Mouse (Mus musculus) kidney, postnatal 36 days (tissue): ENCODE data around the gene Lrp4.

Experiments used
- DNase-seq, 2 experiments: peaks; one replicate each; pipeline ENCODE4 v3.0.0; 2021 to 2022; ENCODE audit warnings: mixed read lengths in 2 of 2

Gene Lrp4

DNA sequence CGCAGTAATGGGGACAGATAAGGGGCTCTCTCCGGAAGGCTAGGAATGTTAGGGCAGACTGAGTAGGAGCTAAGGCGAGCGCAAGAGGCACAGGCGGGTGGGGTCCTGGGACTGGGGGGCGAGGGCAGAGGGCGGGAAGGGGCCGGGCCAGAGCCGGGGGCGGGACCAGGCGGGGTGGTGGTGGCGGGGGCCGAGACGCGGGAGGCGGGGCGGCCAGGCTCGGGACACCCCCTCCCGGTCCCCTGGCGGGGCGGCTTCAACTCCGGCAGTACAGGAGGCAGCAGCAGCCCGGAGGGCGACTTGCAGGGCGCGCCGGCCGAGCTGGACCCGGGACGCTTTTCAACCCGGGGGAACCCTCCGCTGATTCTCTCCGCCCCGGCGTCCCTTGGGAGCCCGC, at the start of gene Lrp4:
Lrp4 (plus strand) TSS at position 253 of the 397 bp plus-strand sequence.
- peak; percentile 76 to 85 for DNase-seq

DNA sequence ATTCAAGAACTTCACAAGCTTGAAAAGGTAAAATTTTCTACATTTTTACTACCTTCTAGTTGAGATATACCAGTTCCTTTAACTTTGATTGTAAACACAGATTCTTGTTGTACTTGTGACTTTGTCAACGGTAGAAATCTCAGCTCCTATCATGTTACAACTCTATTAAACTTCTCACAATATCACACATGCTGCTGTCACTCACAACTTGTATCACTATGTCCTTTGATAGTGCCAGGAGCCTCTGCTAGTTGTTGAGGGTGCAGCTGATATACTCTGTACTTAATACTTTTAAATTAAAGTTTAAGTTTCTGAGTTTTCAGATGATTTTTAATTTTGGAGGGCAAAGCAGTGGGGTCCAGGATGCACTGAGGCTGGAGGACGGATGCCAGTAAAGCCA, 49.3 kb upstream of the Lrp4 start:
- DNase-seq, result no peak

DNA sequence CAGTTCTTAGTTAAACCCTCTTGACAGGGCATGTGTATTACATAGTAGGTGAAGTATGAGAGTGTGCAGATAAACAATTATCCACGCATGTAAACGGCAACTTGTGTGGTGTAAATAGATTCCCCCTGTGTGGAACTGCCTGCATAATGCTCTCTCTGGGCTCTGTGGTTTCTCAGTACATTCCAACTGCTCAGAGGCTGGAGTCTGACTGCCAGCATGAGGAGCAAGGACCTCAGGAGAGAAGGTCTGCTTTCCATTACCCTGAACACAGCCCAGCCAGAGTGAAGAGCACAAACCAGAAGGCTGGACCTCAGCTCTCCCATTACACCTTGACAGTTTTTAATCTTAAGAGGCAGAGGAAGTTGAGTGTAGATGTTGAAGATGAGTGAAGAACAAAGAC, 45.8 kb upstream of the Lrp4 start:
- no peak for DNase-seq

DNA sequence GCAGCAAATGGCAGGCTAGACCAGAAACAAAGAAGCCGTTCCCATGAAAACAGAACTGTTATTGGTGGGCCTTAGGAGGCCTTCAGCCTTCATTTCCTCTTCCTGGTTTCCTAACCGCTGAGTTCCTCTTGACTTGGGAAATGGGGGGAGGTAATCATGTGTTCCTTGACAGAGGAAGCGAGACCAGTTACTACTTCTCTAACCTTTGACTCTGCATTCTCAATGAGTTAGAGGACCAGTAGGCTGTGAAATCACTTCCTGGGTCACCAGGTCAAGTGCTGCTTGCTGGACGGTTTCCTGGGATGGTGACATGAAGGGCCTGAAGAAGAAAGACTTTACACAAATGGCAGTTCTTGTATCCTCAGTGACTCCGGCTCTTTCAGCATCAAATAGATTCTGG, 45.0 kb upstream of the Lrp4 start:
- peak; percentile 45 to 47 for DNase-seq

DNA sequence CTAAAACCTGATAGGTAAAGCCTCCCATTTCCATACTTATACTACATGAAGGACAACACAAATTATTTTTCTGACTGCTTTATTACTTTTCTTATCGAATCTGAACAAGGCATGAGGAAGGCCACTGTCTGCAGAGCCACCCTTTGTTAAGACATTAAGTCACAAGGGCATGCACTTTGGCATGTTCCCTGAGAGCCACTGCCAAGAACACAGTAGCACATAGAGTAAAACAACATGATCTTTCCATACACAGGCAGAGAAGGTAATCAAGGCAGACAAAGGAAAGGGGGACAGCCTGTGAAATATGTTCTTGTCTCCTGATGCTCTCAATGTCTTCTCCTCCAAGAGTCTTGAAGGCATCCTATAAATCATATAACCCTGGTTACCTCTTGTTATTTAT, 43.5 kb upstream of the Lrp4 start:
- peak in 1 of 2 experiments; percentile 38 for DNase-seq

DNA sequence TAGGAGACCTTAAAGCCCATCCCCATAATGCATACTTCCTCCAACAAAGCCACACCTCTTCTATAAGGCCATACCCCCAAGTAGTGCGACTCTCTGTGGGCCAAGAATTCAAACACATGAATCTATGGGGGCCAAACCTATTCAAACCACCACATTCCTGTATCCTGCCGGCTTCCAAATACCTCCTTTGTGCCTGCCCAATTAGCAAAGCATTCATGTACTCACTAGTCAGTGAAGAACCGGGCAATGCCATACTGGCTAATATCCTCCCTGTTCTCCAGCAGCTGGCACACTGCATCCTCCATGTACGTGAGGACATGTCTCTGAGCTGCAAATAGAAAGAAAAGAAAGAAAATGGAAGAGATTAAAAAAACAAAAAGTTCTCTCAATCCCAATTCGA, 35.7 kb upstream of the Lrp4 start:
- DNase-seq, result no peak

DNA sequence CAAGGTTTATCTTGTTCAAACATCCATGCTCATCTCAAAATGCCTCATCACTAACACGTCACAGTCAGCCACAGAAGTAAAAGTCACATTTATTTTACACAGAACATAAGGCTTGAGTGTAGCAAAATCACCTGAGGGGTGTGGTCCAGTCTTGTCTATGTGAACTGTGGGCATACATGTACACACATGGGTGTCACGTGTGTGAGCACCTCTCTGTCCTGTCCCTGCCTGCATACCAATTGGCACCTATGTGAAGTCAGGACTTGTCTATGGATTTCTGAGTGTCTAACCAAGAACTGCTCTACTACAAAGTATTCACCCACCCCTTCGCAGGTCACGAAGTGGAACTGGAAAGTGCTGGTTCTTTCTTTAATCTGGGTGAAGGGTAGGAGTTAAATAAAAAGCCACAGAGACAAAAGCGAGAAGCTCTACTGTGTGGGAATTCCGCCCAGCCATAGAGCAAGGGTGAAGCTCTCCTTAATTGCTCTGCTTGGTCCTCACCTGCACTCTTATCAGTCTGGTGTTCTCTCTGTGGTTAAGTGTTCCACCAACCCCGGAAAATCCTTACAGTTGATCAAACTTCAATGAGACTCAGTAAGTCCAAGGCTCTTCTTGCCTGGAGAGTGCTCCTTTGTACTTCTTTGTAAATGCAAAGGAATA, 33.1 kb upstream of the Lrp4 start:
- no peak for DNase-seq

DNA sequence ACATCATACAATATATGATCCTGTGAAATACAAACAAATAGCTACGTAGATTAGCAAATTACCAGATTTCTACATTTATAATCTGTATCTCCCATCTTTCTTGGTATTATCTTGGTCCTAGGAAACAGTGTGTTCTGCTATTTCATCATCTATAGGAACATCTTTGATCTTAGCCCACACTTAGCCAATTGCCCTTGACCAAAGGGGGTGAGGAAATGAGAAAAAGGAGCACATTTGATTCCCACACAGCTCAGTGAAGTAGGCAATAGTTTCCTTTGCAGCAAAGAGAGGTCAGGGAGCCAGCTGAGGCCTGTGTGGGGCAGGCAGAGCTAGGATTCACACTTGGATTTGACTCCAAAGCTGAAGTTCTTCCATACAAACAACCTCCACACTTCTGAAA, 31.0 kb upstream of the Lrp4 start:
- no peak for DNase-seq

DNA sequence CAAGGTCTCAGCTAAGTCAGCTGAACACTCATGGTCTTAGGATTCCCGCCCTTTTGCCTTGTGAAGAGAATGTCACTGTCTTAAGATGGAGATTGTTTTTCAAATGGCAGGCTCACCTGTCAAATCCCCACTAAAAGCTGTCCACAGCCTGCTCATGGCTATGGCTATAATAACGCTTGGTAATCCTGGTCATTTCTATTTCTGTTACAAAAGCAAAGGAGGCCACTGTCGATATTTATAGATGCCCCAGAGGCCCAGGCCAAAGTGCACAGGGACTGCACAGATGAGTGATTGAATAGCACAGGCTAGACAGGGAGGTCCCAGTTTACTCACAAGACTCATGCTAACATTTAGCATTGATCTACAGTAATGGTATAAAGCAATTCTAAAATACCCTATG, 28.2 kb upstream of the Lrp4 start:
- no peak for DNase-seq

DNA sequence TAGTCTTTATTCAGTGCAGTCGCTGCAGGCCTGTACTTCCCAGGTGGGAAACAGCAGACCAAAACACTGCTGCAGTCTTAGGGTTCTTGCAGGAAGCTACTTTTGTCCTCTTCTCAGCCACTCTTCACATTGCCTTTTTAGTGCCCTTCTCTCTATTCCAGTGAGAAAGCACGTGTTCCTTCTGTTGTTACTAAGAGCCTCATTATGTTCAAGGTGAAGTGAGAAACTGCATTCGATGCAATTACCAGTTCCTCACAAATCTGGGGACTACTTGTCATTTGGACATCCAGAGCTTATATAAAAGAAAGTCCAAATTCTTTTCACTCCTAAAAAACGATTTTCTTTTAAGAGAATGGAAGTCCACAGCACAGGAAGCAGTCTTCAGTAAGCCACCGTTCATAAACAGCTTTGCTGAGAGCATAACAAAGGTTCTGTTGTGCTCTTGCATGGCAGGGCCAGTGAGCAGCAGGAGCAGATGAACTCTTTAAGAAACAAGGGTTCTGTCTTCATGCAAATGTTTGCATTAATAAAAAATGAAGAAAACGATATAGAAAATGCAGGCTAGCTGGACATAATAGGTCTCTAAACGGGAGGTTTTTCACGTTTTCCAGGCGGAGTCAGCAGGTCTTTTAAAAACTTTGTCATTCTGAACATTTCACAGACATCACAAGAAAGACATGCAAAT, 27.3 kb upstream of the Lrp4 start:
- no peak for DNase-seq

DNA sequence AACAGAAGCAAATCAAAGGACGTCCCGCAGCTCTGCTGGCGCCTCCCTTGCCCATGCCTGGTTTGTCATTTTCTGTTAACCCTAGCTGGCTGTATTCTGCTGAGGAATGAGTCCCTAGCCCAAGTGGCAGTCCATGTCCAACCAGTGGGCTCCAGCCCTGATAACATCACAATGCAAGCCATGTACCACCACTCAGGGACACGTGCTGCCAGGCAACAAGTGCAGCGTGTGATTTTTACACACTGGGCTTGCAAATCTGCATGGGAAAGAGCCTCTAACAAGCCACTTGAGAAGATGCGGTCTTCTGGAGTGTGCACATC, 26.8 kb upstream of the Lrp4 start:
- DNase-seq, result no peak

DNA sequence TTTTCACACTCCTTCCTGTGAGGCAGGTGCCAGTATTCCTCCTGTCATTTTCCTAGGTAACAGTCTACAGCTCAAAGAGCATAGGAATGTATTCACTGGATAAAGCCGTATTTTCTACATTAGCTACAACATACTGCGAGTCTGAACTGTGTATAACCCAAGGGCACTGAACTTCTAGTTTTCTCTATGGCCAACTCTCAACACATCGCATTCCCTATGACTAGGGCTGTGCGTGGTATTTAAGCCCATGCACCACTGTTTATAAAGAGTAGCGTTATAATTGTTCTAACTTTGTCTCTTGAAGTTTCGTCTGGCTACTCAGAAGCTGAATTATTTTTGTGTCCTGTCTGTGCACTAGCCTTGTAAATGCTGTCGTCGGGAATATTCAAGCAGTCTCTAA, 20.6 kb upstream of the Lrp4 start:
- no peak for DNase-seq

DNA sequence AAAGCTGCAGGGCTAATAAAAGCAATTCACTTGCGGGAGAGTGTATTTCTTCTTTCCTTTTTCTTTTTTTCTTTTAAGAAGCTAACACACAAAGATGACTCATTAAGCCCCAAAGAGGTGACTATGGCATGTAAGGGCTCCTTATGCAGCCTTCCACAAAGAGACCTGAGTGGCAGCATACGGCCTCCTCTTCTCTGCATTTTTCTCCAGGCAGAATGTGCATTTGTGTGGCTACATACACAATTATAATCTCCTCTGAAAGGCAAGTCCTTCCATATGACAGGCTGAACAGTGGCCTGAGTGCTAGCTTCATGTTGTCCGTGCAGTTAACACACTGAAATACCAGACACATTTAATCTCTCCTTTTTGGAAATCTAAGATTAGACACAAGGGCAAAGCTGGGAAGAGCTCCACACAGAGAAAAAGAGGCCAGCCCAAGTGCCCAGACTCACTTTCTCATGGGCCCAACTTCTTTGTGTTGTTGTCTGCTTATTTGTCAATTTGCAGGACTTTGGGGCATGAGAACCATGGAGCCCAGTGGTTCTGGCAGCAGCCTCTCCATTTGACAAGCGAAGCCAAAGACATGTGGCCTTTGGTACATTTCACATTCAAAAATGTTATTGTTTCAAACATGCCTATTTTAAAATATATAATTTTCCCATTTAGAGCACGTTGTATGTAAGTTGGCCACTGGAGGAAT, 20.0 kb upstream of the Lrp4 start:
- no peak for DNase-seq

DNA sequence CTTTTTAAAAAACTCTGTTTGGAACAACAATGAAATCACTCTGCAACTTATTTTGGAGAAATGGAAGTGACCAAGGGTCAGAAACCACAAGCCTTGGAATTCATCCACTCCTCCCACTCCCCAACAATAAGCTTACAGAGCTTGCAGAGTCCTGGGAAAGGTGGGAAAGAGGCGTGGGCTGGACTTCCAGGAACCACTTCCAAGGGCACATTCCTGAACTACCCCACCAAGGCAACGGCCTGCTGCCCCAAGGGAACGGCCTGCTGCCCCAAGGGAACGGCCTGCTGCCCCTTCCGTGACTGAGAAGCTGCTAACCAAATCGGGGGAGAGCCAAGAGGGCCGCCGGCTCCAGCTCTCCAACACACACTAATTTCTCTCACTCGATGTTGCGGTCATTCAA, 18.0 kb upstream of the Lrp4 start:
- DNase-seq, result peak in 1 of 2 experiments; percentile 19

DNA sequence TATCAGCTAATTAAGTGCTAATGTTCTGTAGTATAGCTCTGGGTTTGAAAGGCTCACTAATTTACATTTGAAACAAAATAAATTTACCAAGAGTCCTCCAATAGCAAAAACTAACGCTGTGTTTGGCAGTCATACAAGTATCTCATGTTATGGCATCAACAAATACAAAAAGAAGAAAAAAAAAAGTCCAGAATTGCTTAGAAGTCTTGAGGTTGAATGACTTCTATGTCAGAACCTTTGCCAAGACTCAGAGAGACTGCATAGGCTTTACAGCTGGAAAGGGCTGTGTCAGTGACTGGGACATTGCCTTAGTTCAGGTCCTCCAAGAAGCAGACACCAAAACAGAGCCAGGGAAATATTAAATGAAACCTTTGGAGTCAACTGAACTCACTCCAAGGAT, 17.4 kb upstream of the Lrp4 start:
- DNase-seq, result no peak

DNA sequence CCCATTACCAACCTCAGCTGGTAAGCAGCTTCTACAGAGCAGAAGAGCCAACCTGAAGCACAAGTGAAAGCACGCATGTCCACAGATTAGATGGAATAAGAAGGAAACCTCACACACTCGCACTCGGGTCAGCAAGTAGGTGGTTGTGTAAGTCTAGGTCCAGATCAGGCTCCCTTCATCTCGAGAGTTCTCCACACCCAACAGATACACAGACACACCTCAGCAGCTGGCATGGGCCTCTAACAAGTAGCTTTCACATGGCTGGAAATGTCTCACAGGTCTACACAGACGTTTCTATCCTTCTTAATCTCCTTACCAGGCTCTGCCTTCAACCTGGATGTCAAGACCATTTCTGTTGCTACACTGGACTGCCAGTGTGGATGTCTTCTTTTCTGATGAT, 16.6 kb upstream of the Lrp4 start:
- DNase-seq, result no peak

DNA sequence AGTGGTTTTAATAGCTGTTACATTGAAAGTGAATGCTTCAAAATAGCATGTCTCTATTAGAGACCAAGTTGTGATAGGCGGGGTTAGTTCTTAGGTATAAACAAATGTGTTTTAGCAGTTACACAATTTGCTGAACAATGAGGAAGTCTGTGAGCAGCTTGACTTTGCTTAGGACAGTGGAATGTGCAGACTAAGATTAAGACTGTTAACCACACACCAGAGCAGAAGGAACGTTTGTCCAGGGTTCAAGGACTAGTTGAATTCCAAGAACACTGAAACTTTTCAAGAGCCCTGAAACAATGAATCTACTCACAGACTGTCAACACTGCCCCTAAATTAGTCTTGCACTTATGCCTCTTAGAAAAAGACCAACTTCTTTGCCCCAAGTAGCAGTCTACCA, 15.6 kb upstream of the Lrp4 start:
- no peak for DNase-seq

DNA sequence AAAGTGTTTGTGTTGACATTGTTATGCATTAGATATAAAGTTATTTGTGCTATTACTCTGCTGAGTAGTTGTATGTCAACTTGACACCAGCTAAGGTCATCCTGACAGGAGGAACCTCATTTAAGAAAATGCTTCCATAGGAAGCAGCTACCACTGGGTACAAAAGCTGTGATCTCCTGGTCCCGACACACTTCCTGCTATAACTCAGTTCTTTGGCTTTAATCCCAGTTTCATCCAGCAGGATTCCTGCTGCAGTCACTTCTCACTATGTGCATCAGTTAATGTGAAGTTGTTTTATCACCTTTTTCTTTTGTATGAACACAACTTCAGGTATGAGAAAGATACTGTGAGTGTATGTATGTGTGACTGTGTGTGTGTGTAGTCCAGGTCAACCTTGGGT, 15.1 kb upstream of the Lrp4 start:
- DNase-seq, result no peak

DNA sequence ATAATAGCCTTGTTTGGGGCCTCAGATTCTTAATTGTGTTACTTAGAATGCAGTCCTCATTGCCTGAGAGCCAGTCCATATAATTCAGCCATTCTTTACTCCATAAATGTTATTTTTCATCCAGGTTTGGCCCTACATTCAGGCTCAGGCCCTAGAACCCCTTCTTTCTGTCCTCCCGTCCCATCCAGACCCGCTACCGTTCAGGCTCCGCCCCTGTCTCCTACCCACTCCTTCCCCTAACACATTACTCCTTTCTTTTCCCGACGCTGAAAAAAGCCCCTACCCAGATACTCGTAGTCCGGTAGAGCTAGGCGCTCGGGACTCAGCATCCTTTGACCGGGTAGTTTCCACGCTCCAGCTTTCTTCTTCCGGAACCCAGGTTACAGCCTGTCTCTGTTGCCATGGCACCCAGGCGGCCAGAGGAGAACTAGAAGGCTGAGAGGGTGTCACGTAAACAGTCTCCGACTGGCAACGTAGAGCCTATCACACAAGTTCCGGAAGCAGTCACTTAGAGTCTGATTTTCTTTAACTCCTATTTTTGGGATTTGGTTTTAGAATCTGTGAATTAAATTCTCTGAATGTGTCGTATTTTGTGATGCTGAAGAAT, 12.9 kb upstream of the Lrp4 start, which contains the start of gene 1110051M20Rik:
1110051M20Rik (minus strand) TSS at position 419 of the 607 bp plus-strand sequence.
- peak; percentile 92 to 94 for DNase-seq

DNA sequence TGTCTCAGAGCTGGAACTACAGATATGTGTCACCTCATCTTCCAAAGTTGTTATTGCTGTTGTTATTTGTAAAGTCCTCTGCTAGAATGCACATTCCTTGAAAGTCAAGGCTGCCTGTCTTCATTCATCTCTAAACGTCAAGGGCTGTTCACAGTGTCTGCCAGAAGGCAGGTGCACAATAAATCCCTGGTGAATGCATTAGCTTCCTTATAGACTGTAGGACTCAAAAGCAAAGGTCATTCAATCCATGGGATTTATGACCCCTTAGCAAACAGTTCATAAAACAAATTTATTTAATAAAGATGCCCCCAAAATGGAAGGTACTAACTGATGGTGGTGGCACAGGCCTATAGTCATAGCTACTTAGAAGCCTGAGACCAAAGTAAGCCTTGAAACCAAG, 7.6 kb upstream of the Lrp4 start:
- DNase-seq, result no peak

DNA sequence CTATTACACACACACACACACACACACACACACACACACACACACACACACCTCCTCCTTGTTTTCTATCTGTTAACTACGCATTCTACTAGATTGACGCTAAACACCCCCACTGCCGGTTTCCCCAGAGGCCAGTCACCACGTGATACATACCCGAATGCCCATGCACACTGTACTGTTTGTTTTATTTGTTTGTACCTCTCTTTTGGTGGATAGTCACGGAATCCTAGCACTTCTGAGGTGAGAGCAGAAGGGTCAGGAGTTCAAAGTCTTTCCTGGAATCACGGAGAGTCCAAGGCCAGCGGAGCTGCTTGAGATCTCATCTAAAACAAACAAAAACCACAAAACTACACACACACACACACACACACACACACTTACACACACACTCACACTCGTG, 7.0 kb upstream of the Lrp4 start:
- DNase-seq, result peak; percentile 49 to 69

DNA sequence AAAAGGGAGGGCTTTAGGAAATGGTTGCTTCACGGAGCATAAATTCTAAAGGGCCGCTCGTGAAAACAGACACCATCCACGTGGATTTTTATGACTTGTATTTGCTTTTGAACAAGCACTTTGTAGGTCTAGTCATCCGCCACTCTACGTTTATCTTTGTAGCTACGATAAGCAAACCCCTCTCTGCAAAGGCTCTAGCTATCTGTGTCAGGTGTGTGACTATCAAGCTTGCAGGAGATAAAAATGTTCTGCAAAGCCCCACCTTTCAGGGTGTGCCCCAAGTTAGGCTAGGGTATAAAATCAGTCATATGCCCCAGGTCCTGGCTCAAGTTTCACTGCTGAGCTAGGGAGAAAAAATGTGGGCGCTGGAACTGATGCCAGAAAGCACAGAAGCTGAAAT, 4.7 kb upstream of the Lrp4 start:
- DNase-seq, result peak; percentile 28 to 35

DNA sequence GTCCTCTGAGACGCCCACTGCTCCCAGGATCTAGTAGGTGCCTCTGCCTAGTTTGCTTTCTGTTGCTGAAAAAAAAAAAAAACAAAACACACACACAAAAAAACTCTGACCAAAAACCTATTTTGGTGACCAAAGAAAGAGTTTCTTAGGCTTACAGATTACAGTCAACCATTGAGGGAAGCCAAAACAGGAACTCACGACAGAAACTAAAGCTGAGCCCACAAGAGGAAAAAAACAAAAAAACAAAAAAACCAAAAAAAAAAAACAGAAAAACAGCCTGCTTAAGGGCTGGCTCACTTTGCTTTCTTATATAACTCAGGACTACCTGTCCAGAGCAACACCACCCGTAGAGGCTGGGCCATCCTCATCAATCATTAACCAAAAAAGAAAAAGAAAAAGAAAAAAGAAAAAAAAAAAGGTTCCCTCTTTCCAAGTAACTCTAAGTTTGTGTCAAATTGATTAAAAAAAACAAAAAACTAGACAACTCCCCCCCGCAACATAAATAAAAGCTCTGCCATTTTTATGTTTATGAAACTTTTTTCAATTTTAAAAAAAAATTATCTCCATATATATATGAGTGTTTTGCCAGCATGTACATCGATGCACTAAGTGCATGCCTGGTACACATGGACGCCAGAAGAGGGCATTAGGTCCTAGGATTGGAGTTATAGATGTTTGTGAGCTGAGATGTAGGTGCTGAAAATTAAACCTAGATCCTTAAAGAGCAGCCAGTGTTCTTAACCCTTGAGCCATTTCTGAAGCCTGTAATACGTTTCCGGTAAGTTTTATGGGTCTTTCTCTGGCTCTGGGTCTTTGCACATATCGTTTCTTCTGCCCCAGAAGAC, 3.9 kb upstream of the Lrp4 start:
- peak in 1 of 2 experiments; percentile 61 for DNase-seq
